32 mouse cellular contexts compared by ENCODE assay signal in the genomic region with DNA sequence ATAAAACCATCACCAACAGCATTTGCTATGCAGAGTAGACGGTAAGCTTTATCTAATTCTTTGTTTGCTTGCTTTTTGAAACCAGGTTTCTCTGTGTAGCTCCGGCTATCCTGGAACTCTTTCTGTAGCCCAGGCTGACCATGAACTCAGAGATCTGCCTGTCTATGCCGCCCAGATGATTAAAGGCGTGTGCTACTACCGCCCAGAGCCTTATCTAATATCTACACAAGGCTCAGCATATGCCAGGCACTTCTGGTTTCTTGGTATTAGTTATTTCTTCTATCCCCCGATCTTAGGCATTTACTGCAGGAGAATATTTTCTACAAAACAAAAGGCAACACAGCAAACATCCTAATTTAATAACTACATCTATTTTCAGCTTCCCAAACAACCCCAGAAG. TPM values are rescaled to one million over a fixed set of nuclear protein-coding genes. Genes with fewer than 3 reads are reported as not detected.
DNase-seq lines count a peak whose midpoint lies in the region; ATAC-seq and TF ChIP-seq lines count a peak whose summit lies in the region.
"Had no signal": no experiment of that assay in that cellular context is flagged by ENCODE, and none has a peak within 500 bp of the region (broad histone marks: within the 10 kb centered on the region; RNA-seq: fewer than 3 reads in every experiment).

No protein-coding gene starts in this region.

- peaks cover 100% of the 10 kb centered on the region for H3K36me3 ChIP-seq in liver, embryonic 12.5 days
- peaks cover 85% of the 10 kb centered on the region for H3K36me3 ChIP-seq in liver, postnatal 0 days (replicated peaks; ENCODE audit: insufficient read depth, low read length)

- peak; percentile 95 for ATAC-seq in erythroblast, adult 5-6 weeks (replicated peaks; ENCODE audit: low FRiP score, poor library complexity, severe bottlenecking)
- peak; percentile 97 for ATAC-seq in liver, embryonic 12.5 days
- peak; percentile 87 for ATAC-seq in liver, postnatal 0 days
- ATAC-seq: forebrain, embryonic 16.5 days; inflammation-experienced regulatory T-cells, adult 6 months; lung, postnatal 0 days; midbrain, embryonic 15.5 days had no signal

- TF ChIP-seq EP300 in liver, postnatal 0 days (IDR thresholded peaks at IDR 0.05; ENCODE audit: low read depth) = peak; percentile 57; the same call in 1 of the 2 replicates

- peaks cover 26% of the 10 kb centered on the region for H3K4me1 ChIP-seq in liver, embryonic 12.5 days
- H3K4me1 ChIP-seq in liver, postnatal 0 days (ENCODE audit: insufficient read depth) = peaks cover 5% of the 10 kb centered on the region; the same call in 1 of the 2 replicates
- H3K4me1 ChIP-seq: embryonic facial prominence, embryonic 10.5 days; embryonic facial prominence, embryonic 15.5 days; hindbrain, embryonic 10.5 days; hindbrain, embryonic 15.5 days; kidney, embryonic 15.5 days; limb, embryonic 12.5 days; midbrain, embryonic 15.5 days had no signal

- H3K27ac ChIP-seq in liver, embryonic 12.5 days = peak overlapping the region; percentile 85
- peak overlapping the region; percentile 73 for H3K27ac ChIP-seq in liver, postnatal 0 days (ENCODE audit: low read depth)
- H3K27ac ChIP-seq in left cerebral cortex, adult 2 months = no peak overlapping the region
- H3K27ac ChIP-seq: embryonic facial prominence, embryonic 10.5 days; embryonic facial prominence, embryonic 15.5 days; heart, embryonic 13.5 days; hindbrain, embryonic 10.5 days; hindbrain, embryonic 15.5 days; kidney, embryonic 15.5 days; limb, embryonic 12.5 days; midbrain, embryonic 15.5 days had no signal

- no peaks in the 10 kb centered on the region for H3K27me3 ChIP-seq in liver, embryonic 12.5 days (replicated peaks)
- no peaks in the 10 kb centered on the region for H3K27me3 ChIP-seq in liver, postnatal 0 days (ENCODE audit: insufficient read depth, low read length)
- H3K27me3 ChIP-seq: embryonic facial prominence, embryonic 15.5 days; heart, embryonic 13.5 days; hindbrain, embryonic 15.5 days; kidney, embryonic 15.5 days; limb, embryonic 12.5 days; midbrain, embryonic 15.5 days had no signal

- intact Hi-C loops in left cerebral cortex, adult 2 months (cut with DNase I) = no loop called here
- intact Hi-C loops in left cerebral cortex, postnatal 25 days (cut with DNase I) = no loop called here

- no peaks in the 10 kb centered on the region for H3K9me3 ChIP-seq in liver, embryonic 12.5 days (replicated peaks)
- H3K9me3 ChIP-seq in liver, postnatal 0 days (ENCODE audit: low read length) = no peaks in the 10 kb centered on the region
- H3K9me3 ChIP-seq: embryonic facial prominence, embryonic 10.5 days; embryonic facial prominence, embryonic 15.5 days; heart, embryonic 13.5 days; hindbrain, embryonic 10.5 days; hindbrain, embryonic 15.5 days; kidney, embryonic 15.5 days; limb, embryonic 12.5 days; midbrain, embryonic 15.5 days had no signal

- 42% methylated on average over 6 of the region's 6 CpGs for WGBS in liver, embryonic 12.5 days (ENCODE audit: insufficient replicate concordance)
- 63% methylated on average over 6 of the region's 6 CpGs for WGBS in liver, postnatal 0 days (ENCODE audit: insufficient replicate concordance)

- no peak for TF ChIP-seq CTCF in liver, postnatal 0 days (IDR thresholded peaks at IDR 0.05; ENCODE audit: low read depth)
- no peak for TF ChIP-seq CTCF in left cerebral cortex, adult 2 months (IDR thresholded peaks at IDR 0.05)

- H3K9ac ChIP-seq in liver, embryonic 12.5 days = peak overlapping the region; percentile 56; the same call in 1 of the 2 replicates
- no peak overlapping the region for H3K9ac ChIP-seq in liver, postnatal 0 days (replicated peaks)
- H3K9ac ChIP-seq: embryonic facial prominence, embryonic 15.5 days; heart, embryonic 13.5 days; hindbrain, embryonic 15.5 days; kidney, embryonic 15.5 days; limb, embryonic 12.5 days; midbrain, embryonic 15.5 days had no signal

- H3K4me3 ChIP-seq in liver, embryonic 12.5 days = no peak overlapping the region
- no peak overlapping the region for H3K4me3 ChIP-seq in liver, postnatal 0 days (ENCODE audit: low read depth, low read length)
- no peak overlapping the region for H3K4me3 ChIP-seq in left cerebral cortex, adult 2 months
- H3K4me3 ChIP-seq: embryonic facial prominence, embryonic 10.5 days; embryonic facial prominence, embryonic 15.5 days; heart, embryonic 13.5 days; hindbrain, embryonic 10.5 days; hindbrain, embryonic 15.5 days; kidney, embryonic 15.5 days; limb, embryonic 12.5 days; midbrain, embryonic 15.5 days had no signal

- peak overlapping the region; percentile 42 for H3K4me2 ChIP-seq in liver, embryonic 12.5 days
- H3K4me2 ChIP-seq in liver, postnatal 0 days (ENCODE audit: low read depth, low read length) = peak overlapping the region; percentile 39
- H3K4me2 ChIP-seq: embryonic facial prominence, embryonic 15.5 days; heart, embryonic 13.5 days; hindbrain, embryonic 15.5 days; kidney, embryonic 15.5 days; limb, embryonic 12.5 days; midbrain, embryonic 15.5 days had no signal

- DNase-seq in c-Kit-negative CD71-positive TER-119-positive erythroid progenitor cells, embryonic 14.5 days (ENCODE audit: low read depth, low spot score) = peak; percentile 45
- DNase-seq in liver, postnatal 0 days = no peak
- DNase-seq in left cerebral cortex, adult 2 months (ENCODE audit: extremely low spot score in 1 of 2, low spot score in 2 of 2) = no peak
- DNase-seq in left cerebral cortex, adult 8-10 months (ENCODE audit: low spot score in 2 of 2) = no peak
- no peak for DNase-seq in adrenal gland, postnatal 4 days (ENCODE audit: low spot score in 2 of 2)
- no peak for DNase-seq in left cerebral cortex, postnatal 25 days (ENCODE audit: low spot score in 2 of 2)
- DNase-seq: adrenal gland, adult 8-10 months; B cell, adult 2 months; cerebellum, adult 2 months; cerebellum, postnatal 14 days; heart, postnatal 10 days; kidney, adult 18-20 months; kidney, postnatal 25 days; lung, adult 18-20 months; lung, postnatal 4 days; right cerebral cortex, postnatal 25 days; spleen, adult 18-20 months; thymus, postnatal 14 days had no signal

RNA-seq across cellular contexts. Expression of a gene that starts 15.0 kb away (rescaled TPM):
- total RNA-seq in erythroblast, adult 5-6 weeks (2015; ENCODE audit: low replicate concordance) = 0.21 TPM in 1 of 2 replicates, not detected in the other
- total RNA-seq in erythroblast, adult 5-6 weeks (2017; ENCODE audit: low replicate concordance) = 0.70 and 0.77 TPM in 2 replicates
- polyA plus RNA-seq in liver, embryonic 12.5 days (2016; fragmentation: Nextera tagmentation; extraction: Ambion mirVana) = 1.5 and 1.7 TPM in 2 replicates
- 0.73 and 0.89 TPM in 2 replicates for polyA plus RNA-seq in liver, postnatal 0 days (2015; fragmentation: Nextera tagmentation; extraction: Ambion mirVana)
- 10 to 100 TPM; 69.9 to 74.0 TPM for total RNA-seq in left cerebral cortex, adult 2 months (2021)
- 10 to 100 TPM; 52.0 to 52.9 (median 52.4) TPM for total RNA-seq in left cerebral cortex, adult 8-10 months (2022)
- total RNA-seq in adrenal gland, postnatal 4 days (2021) = 10 to 100 TPM; 11.0 to 11.7 TPM
- 10 to 100 TPM; 66.5 to 73.7 TPM for total RNA-seq in left cerebral cortex, postnatal 25 days (2021)
- total RNA-seq: neutrophil, adult 5-6 weeks had no signal

RNA-seq across cellular contexts. Expression of a gene that starts 21.8 kb away (rescaled TPM):
- total RNA-seq in erythroblast, adult 5-6 weeks (2015; ENCODE audit: low replicate concordance) = 9.2 and 11.5 TPM in 2 replicates
- 18.0 and 36.7 TPM in 2 replicates for total RNA-seq in erythroblast, adult 5-6 weeks (2017; ENCODE audit: low replicate concordance)
- 49.2 and 50.9 TPM in 2 replicates for polyA plus RNA-seq in liver, embryonic 12.5 days (2016; fragmentation: Nextera tagmentation; extraction: Ambion mirVana)
- 25.4 and 25.6 TPM in 2 replicates for polyA plus RNA-seq in liver, postnatal 0 days (2015; fragmentation: Nextera tagmentation; extraction: Ambion mirVana)
- 10 to 100 TPM; 21.2 to 23.2 TPM for total RNA-seq in left cerebral cortex, adult 2 months (2021)
- 10 to 100 TPM; 19.8 to 30.9 (median 20.8) TPM for total RNA-seq in left cerebral cortex, adult 8-10 months (2022)
- total RNA-seq in adrenal gland, postnatal 4 days (2021) = 10 to 100 TPM; 51.5 to 52.0 TPM
- total RNA-seq in left cerebral cortex, postnatal 25 days (2021) = 10 to 100 TPM; 16.6 to 17.9 TPM

RNA-seq across cellular contexts. Expression of a gene that starts 33.9 kb away (rescaled TPM):
- total RNA-seq in erythroblast, adult 5-6 weeks (2015; ENCODE audit: low replicate concordance) = 0.58 and 0.63 TPM in 2 replicates
- total RNA-seq in erythroblast, adult 5-6 weeks (2017; ENCODE audit: low replicate concordance) = 0.84 and 1.4 TPM in 2 replicates
- 8.8 and 9.2 TPM in 2 replicates for polyA plus RNA-seq in liver, embryonic 12.5 days (2016; fragmentation: Nextera tagmentation; extraction: Ambion mirVana)
- polyA plus RNA-seq in liver, postnatal 0 days (2015; fragmentation: Nextera tagmentation; extraction: Ambion mirVana) = 6.1 and 6.8 TPM in 2 replicates
- total RNA-seq in left cerebral cortex, adult 2 months (2021) = 10 to 100 TPM; 17.3 to 18.1 TPM
- 10 to 100 TPM; 14.6 to 17.8 (median 16.6) TPM for total RNA-seq in left cerebral cortex, adult 8-10 months (2022)
- total RNA-seq in adrenal gland, postnatal 4 days (2021) = 10 to 100 TPM; 45.6 to 51.8 TPM
- 10 to 100 TPM; 11.8 to 14.2 TPM for total RNA-seq in left cerebral cortex, postnatal 25 days (2021)

Comparison
In these comparisons a context has a peak if more than half of its experiments do, and no peak if none do; other contexts are left out.
1. RNA of a gene that starts 15.0 kb away (total RNA-seq): 69.9 to 74.0 TPM in left cerebral cortex, adult 2 months, 66.5 to 73.7 TPM in left cerebral cortex, postnatal 25 days, 52.0 to 52.9 TPM in left cerebral cortex, adult 8-10 months and 11.0 to 11.7 TPM in adrenal gland, postnatal 4 days; 0.21 to 0.77 TPM in erythroblast, adult 5-6 weeks; every median in the first group is over 4 times any median in the second.
2. RNA of a gene that starts 33.9 kb away (total RNA-seq): 45.6 to 51.8 TPM in adrenal gland, postnatal 4 days, 17.3 to 18.1 TPM in left cerebral cortex, adult 2 months, 14.6 to 17.8 TPM in left cerebral cortex, adult 8-10 months and 11.8 to 14.2 TPM in left cerebral cortex, postnatal 25 days; 0.58 to 1.4 TPM in erythroblast, adult 5-6 weeks; every median in the first group is over 4 times any median in the second.
3. Peak in every context shown above with its lines, with median percentiles within 50 percentile points of each other: ATAC-seq.